ENCODE assay signal across 9 mouse cellular contexts in the genomic region with DNA sequence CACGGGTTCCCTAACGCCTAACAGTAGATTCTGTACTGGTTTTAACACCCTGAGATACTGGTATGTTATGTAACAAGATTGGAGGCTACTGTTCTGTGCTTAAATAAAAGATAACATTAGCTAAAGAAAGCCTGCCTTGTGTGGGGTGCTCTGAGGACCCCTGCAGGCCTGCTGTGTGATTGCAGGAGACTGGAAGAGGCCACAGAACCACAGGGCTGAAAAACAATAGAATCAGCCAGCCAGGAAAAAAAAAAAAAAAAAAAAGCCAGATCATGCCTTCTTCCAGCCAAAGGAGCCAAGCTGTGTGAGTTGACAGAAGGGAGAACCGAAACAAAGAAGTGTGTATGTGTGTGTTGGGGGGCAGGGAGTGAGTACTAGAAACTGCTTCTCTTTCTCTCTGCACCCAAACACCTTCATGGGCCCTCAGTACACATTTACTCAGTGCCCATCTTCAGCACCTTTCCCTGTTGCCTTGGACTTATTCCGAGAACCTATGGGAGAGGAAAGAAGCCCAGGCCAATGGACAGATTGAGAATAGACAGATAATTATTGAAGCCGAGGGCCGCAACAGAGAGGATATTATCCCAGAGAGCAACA. TPM values are rescaled to one million over a fixed set of nuclear protein-coding genes. Genes with fewer than 3 reads are reported as not detected.
DNase-seq lines count a peak whose midpoint lies in the region; ATAC-seq and TF ChIP-seq lines count a peak whose summit lies in the region.
"Had no signal": no experiment of that assay in that cellular context is flagged by ENCODE, and none has a peak within 500 bp of the region (broad histone marks: within the 10 kb centered on the region; RNA-seq: fewer than 3 reads in every experiment).

No protein-coding gene starts in this region.

- H3K4me2 ChIP-seq in heart, embryonic 16.5 days (ENCODE audit: low read depth, low read length): no peak overlapping the region
- H3K4me2 ChIP-seq: neural tube, embryonic 12.5 days had no signal

- ATAC-seq in heart, embryonic 16.5 days (replicated peaks; ENCODE audit: extremely low read depth, insufficient read depth, low FRiP score): no peak

- no peaks in the 10 kb centered on the region for H3K9me3 ChIP-seq in forebrain, embryonic 10.5 days
- no peaks in the 10 kb centered on the region for H3K9me3 ChIP-seq in heart, embryonic 16.5 days (replicated peaks; ENCODE audit: control insufficient read depth, low read length)
- H3K9me3 ChIP-seq: neural tube, embryonic 12.5 days had no signal

- H3K4me1 ChIP-seq in forebrain, embryonic 10.5 days: peaks cover 54% of the 10 kb centered on the region
- H3K4me1 ChIP-seq in heart, embryonic 16.5 days (ENCODE audit: control insufficient read depth, insufficient read depth, low read length): peaks cover 27% of the 10 kb centered on the region

- peak; percentile 56 for DNase-seq in gastrocnemius, adult 2 months
- DNase-seq in gastrocnemius, adult 18-20 months (ENCODE audit: low spot score): no peak
- peak; percentile 59 for DNase-seq in brain, embryonic 18.5 days (ENCODE audit: low read depth, low spot score)
- DNase-seq in forebrain, embryonic 10.5 days (ENCODE audit: extremely low spot score, low spot score): peak; percentile 60
- DNase-seq in layer of hippocampus, adult 8-10 months (ENCODE audit: low spot score in 2 of 2): peak; percentile 75 to 76
- DNase-seq in lung, postnatal 25 days (ENCODE audit: low spot score): peak; percentile 84
- DNase-seq in right cerebral cortex, postnatal 10 days (ENCODE audit: low spot score in 2 of 2): peak; percentile 79 to 80

- no peaks in the 10 kb centered on the region for H3K36me3 ChIP-seq in forebrain, embryonic 10.5 days (replicated peaks)
- H3K36me3 ChIP-seq in heart, embryonic 16.5 days (ENCODE audit: control insufficient read depth, insufficient read depth): no peaks in the 10 kb centered on the region
- H3K36me3 ChIP-seq: neural tube, embryonic 12.5 days had no signal

- WGBS in forebrain, embryonic 10.5 days: 36% methylated on average over 6 of the region's 6 CpGs
- WGBS in heart, embryonic 16.5 days: 34% methylated on average over 6 of the region's 6 CpGs

- H3K9ac ChIP-seq in heart, embryonic 16.5 days (ENCODE audit: low read length): no peak overlapping the region
- H3K9ac ChIP-seq: neural tube, embryonic 12.5 days had no signal

- no peak overlapping the region for H3K4me3 ChIP-seq in gastrocnemius, adult 2 months
- no peak overlapping the region for H3K4me3 ChIP-seq in forebrain, embryonic 10.5 days
- H3K4me3 ChIP-seq in heart, embryonic 16.5 days (ENCODE audit: low read length): no peak overlapping the region
- H3K4me3 ChIP-seq: neural tube, embryonic 12.5 days had no signal

- TF ChIP-seq CTCF in gastrocnemius, adult 2 months (IDR thresholded peaks at IDR 0.05): peak; percentile 86

- peak overlapping the region; percentile 98 for H3K27ac ChIP-seq in gastrocnemius, adult 2 months
- H3K27ac ChIP-seq in forebrain, embryonic 10.5 days: peak overlapping the region; percentile 71
- peak overlapping the region; percentile 86 for H3K27ac ChIP-seq in heart, embryonic 16.5 days (ENCODE audit: low read length)
- H3K27ac ChIP-seq: neural tube, embryonic 12.5 days had no signal

- intact Hi-C loops in gastrocnemius, adult 2 months (cut with DNase I): loop anchor here (10.0 kb wide), 1 partner anchor 101 kb away; no protein-coding TSS in a partner anchor

- peaks cover 17% of the 10 kb centered on the region for H3K27me3 ChIP-seq in forebrain, embryonic 10.5 days (ENCODE audit: poor library complexity, severe bottlenecking)
- no peaks in the 10 kb centered on the region for H3K27me3 ChIP-seq in heart, embryonic 16.5 days (ENCODE audit: control insufficient read depth, insufficient read depth, low read length)
- H3K27me3 ChIP-seq: neural tube, embryonic 12.5 days had no signal

RNA-seq across cellular contexts. Expression of a gene that starts 2.2 kb away (rescaled TPM):
- 10 to 100 TPM in 1 of 2 experiments, 1 to 10 TPM in 1; 4.5 to 11.6 TPM for total RNA-seq in gastrocnemius, adult 2 months (2021)
- total RNA-seq in gastrocnemius, adult 18-20 months (2021): 1 to 10 TPM; 6.4 to 9.4 TPM
- 2.9 and 3.2 TPM in 2 replicates for polyA plus RNA-seq in forebrain, embryonic 10.5 days (2016; fragmentation: Nextera tagmentation; extraction: Ambion mirVana)
- 22.5 and 24.2 TPM in 2 replicates for polyA plus RNA-seq in heart, embryonic 16.5 days (2015; fragmentation: Nextera tagmentation; extraction: Ambion mirVana)
- total RNA-seq in layer of hippocampus, adult 8-10 months (2022): 10 to 100 TPM; 21.5 to 28.4 (median 24.6) TPM
